Mouse (Mus musculus) splenic B cell, adult 2 months (primary cell): ENCODE measurements around the gene Bicd2.

ENCODE experiments used
- DNase-seq: peaks from one replicate; pipeline ENCODE4 v3.0.0-alpha.2; 2011; ENCODE audit warnings: low read depth, low spot score
- H3K27me3 ChIP-seq: 2 replicates; pipeline ENCODE4 v1.6.1; 2012; ENCODE audit warnings: mild to moderate bottlenecking, low read length, moderate library complexity, mixed read lengths; ENCODE audit not compliant: control insufficient read depth, poor library complexity, insufficient read depth, severe bottlenecking
- H3K36me3 ChIP-seq: 2 replicates; pipeline ENCODE4 v1.6.1; 2012; ENCODE audit warnings: mild to moderate bottlenecking, low read length, moderate library complexity, mixed read lengths; ENCODE audit not compliant: control insufficient read depth, poor library complexity, insufficient read depth, severe bottlenecking

Bicd2 gene

GRCm38 (mm10) chr13:49317914-49318313 lies 23.5 kb upstream of the Bicd2 start:
- Histone ChIP-seq H3K36me3 (no peaks in the 10 kb centered on the region), H3K27me3 (no peaks in the 10 kb centered on the region)
- no peak for DNase-seq

GRCm38 (mm10) chr13:49320040-49320439 lies 21.3 kb upstream of the Bicd2 start, which contains the start of gene Fgd3:
Gene Fgd3 (minus strand): TSS chr13:49320311.
- H3K36me3 ChIP-seq: no peaks in the 10 kb centered on the region
- no peaks in the 10 kb centered on the region for H3K27me3 ChIP-seq
- DNase-seq: no peak

GRCm38 (mm10) chr13:49320514-49320913 lies 20.9 kb upstream of the Bicd2 start:
- no peak for DNase-seq
- Histone ChIP-seq H3K36me3 (no peaks in the 10 kb centered on the region), H3K27me3 (no peaks in the 10 kb centered on the region)

GRCm38 (mm10) chr13:49321452-49321851 lies 19.9 kb upstream of the Bicd2 start:
- no peaks in the 10 kb centered on the region for H3K27me3 ChIP-seq
- no peaks in the 10 kb centered on the region for H3K36me3 ChIP-seq
- DNase-seq: no peak

GRCm38 (mm10) chr13:49322169-49322568 lies 19.2 kb upstream of the Bicd2 start:
- no peaks in the 10 kb centered on the region for H3K36me3 ChIP-seq
- no peaks in the 10 kb centered on the region for H3K27me3 ChIP-seq
- DNase-seq: no peak

GRCm38 (mm10) chr13:49322739-49323138 lies 18.6 kb upstream of the Bicd2 start:
- no peaks in the 10 kb centered on the region for H3K27me3 ChIP-seq
- no peaks in the 10 kb centered on the region for H3K36me3 ChIP-seq
- no peak for DNase-seq

GRCm38 (mm10) chr13:49324871-49325270 lies 16.5 kb upstream of the Bicd2 start:
- no peaks in the 10 kb centered on the region for H3K36me3 ChIP-seq
- H3K27me3 ChIP-seq: no peaks in the 10 kb centered on the region
- no peak for DNase-seq

GRCm38 (mm10) chr13:49326246-49327206 lies 14.9 kb upstream of the Bicd2 start:
- H3K36me3 ChIP-seq: no peaks in the 10 kb centered on the region
- H3K27me3 ChIP-seq: no peaks in the 10 kb centered on the region
- peak; percentile 85 for DNase-seq

- Histone ChIP-seq H3K36me3 (no peaks in the 10 kb centered on the region), H3K27me3 (no peaks in the 10 kb centered on the region)
- DNase-seq: no peak
These were observed 13.3 kb upstream of the Bicd2 start for GRCm38 (mm10) chr13:49328101-49328500.

- Histone ChIP-seq H3K36me3 (no peaks in the 10 kb centered on the region), H3K27me3 (no peaks in the 10 kb centered on the region)
- DNase-seq: no peak
These were observed 8.1 kb upstream of the Bicd2 start for GRCm38 (mm10) chr13:49333250-49333649.

GRCm38 (mm10) chr13:49335077-49335982 lies 6.1 kb upstream of the Bicd2 start:
- DNase-seq: no peak
- no peaks in the 10 kb centered on the region for H3K36me3 ChIP-seq
- no peaks in the 10 kb centered on the region for H3K27me3 ChIP-seq

- Histone ChIP-seq H3K36me3 (no peaks in the 10 kb centered on the region), H3K27me3 (no peaks in the 10 kb centered on the region)
- DNase-seq: no peak
These were observed 2.4 kb upstream of the Bicd2 start for GRCm38 (mm10) chr13:49338893-49339546.

GRCm38 (mm10) chr13:49341831-49342722 lies 692 bp downstream of the Bicd2 start:
- Histone ChIP-seq H3K36me3 (no peaks in the 10 kb centered on the region), H3K27me3 (no peaks in the 10 kb centered on the region)
- DNase-seq: no peak

GRCm38 (mm10) chr13:49342723-49343100 lies 1.3 kb downstream of the Bicd2 start:
- no peak for DNase-seq
- H3K36me3 ChIP-seq: no peaks in the 10 kb centered on the region
- H3K27me3 ChIP-seq: no peaks in the 10 kb centered on the region
